In genomic region chr15:100600696-100601272, GRCm38 (mm10) we compare ENCODE assay signal across 8 mouse cellular contexts. TPM values are rescaled to one million over a fixed set of nuclear protein-coding genes. Genes with fewer than 3 reads are reported as not detected.
A peak's percentile ranks its signal among the peaks of the same experiment; 100 is the strongest.
DNase-seq lines count a peak whose midpoint lies in the region; ATAC-seq and TF ChIP-seq lines count a peak whose summit lies in the region.

No protein-coding gene starts in this region.

- no peaks in the 10 kb centered on the region for H3K36me3 ChIP-seq in heart, embryonic 12.5 days
- H3K36me3 ChIP-seq in embryonic facial prominence, embryonic 10.5 days (replicated peaks), result no peaks in the 10 kb centered on the region
- no peaks in the 10 kb centered on the region for H3K36me3 ChIP-seq in hindbrain, postnatal 0 days (ENCODE audit: insufficient read depth, low read length)
- no peaks in the 10 kb centered on the region for H3K36me3 ChIP-seq in midbrain, embryonic 12.5 days

- peak overlapping the region; percentile 99 for H3K4me2 ChIP-seq in heart, embryonic 12.5 days
- H3K4me2 ChIP-seq in hindbrain, postnatal 0 days (ENCODE audit: low read depth, low read length), result peak overlapping the region; percentile 83
- peak overlapping the region; percentile 76 for H3K4me2 ChIP-seq in midbrain, embryonic 12.5 days (replicated peaks)

- peak overlapping the region; percentile 67 for H3K4me3 ChIP-seq in heart, embryonic 12.5 days
- peak overlapping the region; percentile 86 for H3K4me3 ChIP-seq in embryonic facial prominence, embryonic 10.5 days
- peak overlapping the region; percentile 79 for H3K4me3 ChIP-seq in hindbrain, postnatal 0 days (ENCODE audit: low read length)
- H3K4me3 ChIP-seq in midbrain, embryonic 12.5 days, result no peak overlapping the region; the same call in 1 of the 2 replicates

- peaks cover 14% of the 10 kb centered on the region for H3K4me1 ChIP-seq in heart, embryonic 12.5 days (replicated peaks)
- peaks cover 40% of the 10 kb centered on the region for H3K4me1 ChIP-seq in embryonic facial prominence, embryonic 10.5 days
- peaks cover 14% of the 10 kb centered on the region; the same call in 1 of the 2 replicates for H3K4me1 ChIP-seq in hindbrain, postnatal 0 days (ENCODE audit: insufficient read depth, low read length)
- peaks cover 30% of the 10 kb centered on the region for H3K4me1 ChIP-seq in midbrain, embryonic 12.5 days

- 16% methylated on average over 21 of the region's 21 CpGs for WGBS in heart, embryonic 12.5 days
- 11% methylated on average over 21 of the region's 21 CpGs for WGBS in embryonic facial prominence, embryonic 10.5 days
- WGBS in hindbrain, postnatal 0 days, result 26% methylated on average over 21 of the region's 21 CpGs
- 12% methylated on average over 21 of the region's 21 CpGs for WGBS in midbrain, embryonic 12.5 days

- peaks cover 27% of the 10 kb centered on the region for H3K27me3 ChIP-seq in heart, embryonic 12.5 days (replicated peaks)
- H3K27me3 ChIP-seq in embryonic facial prominence, embryonic 10.5 days (replicated peaks; ENCODE audit: low read depth, poor library complexity, severe bottlenecking), result peaks cover 92% of the 10 kb centered on the region
- no peaks in the 10 kb centered on the region for H3K27me3 ChIP-seq in hindbrain, postnatal 0 days (ENCODE audit: insufficient read depth, low read length)
- H3K27me3 ChIP-seq in midbrain, embryonic 12.5 days, result peaks cover 29% of the 10 kb centered on the region

- no peak overlapping the region for H3K9ac ChIP-seq in heart, embryonic 12.5 days
- H3K9ac ChIP-seq in hindbrain, postnatal 0 days (replicated peaks; ENCODE audit: low read length), result peak overlapping the region; percentile 98; the same call in 1 of the 2 replicates
- H3K9ac ChIP-seq in midbrain, embryonic 12.5 days (replicated peaks), result peak overlapping the region; percentile 96

- no peak for ATAC-seq in heart, embryonic 12.5 days (ENCODE audit: insufficient number of reproducible peaks, low FRiP score)
- no peak for ATAC-seq in hindbrain, postnatal 0 days
- ATAC-seq in midbrain, embryonic 12.5 days (ENCODE audit: low FRiP score, low read depth), result no peak

- no peak for TF ChIP-seq CTCF in hindbrain, postnatal 0 days (IDR thresholded peaks at IDR 0.05; ENCODE audit: low read depth)

- no peaks in the 10 kb centered on the region for H3K9me3 ChIP-seq in heart, embryonic 12.5 days (replicated peaks)
- no peaks in the 10 kb centered on the region for H3K9me3 ChIP-seq in embryonic facial prominence, embryonic 10.5 days
- no peaks in the 10 kb centered on the region for H3K9me3 ChIP-seq in hindbrain, postnatal 0 days (ENCODE audit: low read length)
- no peaks in the 10 kb centered on the region for H3K9me3 ChIP-seq in midbrain, embryonic 12.5 days

- H3K27ac ChIP-seq in heart, embryonic 12.5 days (ENCODE audit: poor library complexity, severe bottlenecking), result no peak overlapping the region
- H3K27ac ChIP-seq in embryonic facial prominence, embryonic 10.5 days (replicated peaks), result no peak overlapping the region
- H3K27ac ChIP-seq in hindbrain, postnatal 0 days, result 0 out of 2 replicates have a peak overlapping the region, but pooled peaks have one; percentile 88
- H3K27ac ChIP-seq in midbrain, embryonic 12.5 days (replicated peaks), result no peak overlapping the region; the same call in 1 of the 2 replicates

- intact Hi-C loops in left cerebral cortex, postnatal 14 days (cut with DNase I), result no loop called here

- DNase-seq in heart, adult 8-10 months (ENCODE audit: low spot score), result no peak
- DNase-seq in embryonic facial prominence, embryonic 10.5 days (ENCODE audit: low spot score), result peak; percentile 21
- no peak for DNase-seq in hindbrain, postnatal 0 days (ENCODE audit: low spot score)
- DNase-seq in right cerebral cortex, postnatal 10 days (ENCODE audit: low spot score in 2 of 2), result no peak
- no peak for DNase-seq in Muller cell, postnatal 12 days (ENCODE audit: inconsistent ontology term)
- DNase-seq in left cerebral cortex, postnatal 14 days (ENCODE audit: low spot score in 2 of 2), result no peak

RNA-seq across cellular contexts. Expression of gene Pou6f1, which starts 1.0 kb away (rescaled TPM):
- polyA plus RNA-seq in heart, embryonic 12.5 days (2016; fragmentation: Nextera tagmentation; extraction: Ambion mirVana), result 4.7 and 5.4 TPM in 2 replicates
- 10 to 100 TPM; 11.1 to 17.3 (median 13.8) TPM for total RNA-seq in heart, adult 8-10 months (2022)
- 3.7 and 5.4 TPM in 2 replicates for polyA plus RNA-seq in embryonic facial prominence, embryonic 10.5 days (2016; fragmentation: Nextera tagmentation; extraction: Ambion mirVana)
- 84.1 and 85.2 TPM in 2 replicates for total RNA-seq in hindbrain, postnatal 0 days (2014; rRNA removed)
- polyA plus RNA-seq in hindbrain, postnatal 0 days (2015; fragmentation: Nextera tagmentation; extraction: Ambion mirVana), result 23.8 and 24.9 TPM in 2 replicates
- 32.4 and 34.4 TPM in 2 replicates for polyA plus RNA-seq in midbrain, embryonic 12.5 days (2016; fragmentation: Nextera tagmentation; extraction: Ambion mirVana)
- 100 to 1,000 TPM; 123 to 125 TPM for total RNA-seq in left cerebral cortex, postnatal 14 days (2021)

RNA-seq across cellular contexts. Expression of gene Dazap2, which starts 14.4 kb away (rescaled TPM):
- 193 and 200 TPM in 2 replicates for polyA plus RNA-seq in heart, embryonic 12.5 days (2016; fragmentation: Nextera tagmentation; extraction: Ambion mirVana)
- 100 to 1,000 TPM; 170 to 189 (median 183) TPM for total RNA-seq in heart, adult 8-10 months (2022)
- polyA plus RNA-seq in embryonic facial prominence, embryonic 10.5 days (2016; fragmentation: Nextera tagmentation; extraction: Ambion mirVana), result 200 and 212 TPM in 2 replicates
- total RNA-seq in hindbrain, postnatal 0 days (2014; rRNA removed), result 108 and 141 TPM in 2 replicates
- 156 and 164 TPM in 2 replicates for polyA plus RNA-seq in hindbrain, postnatal 0 days (2015; fragmentation: Nextera tagmentation; extraction: Ambion mirVana)
- polyA plus RNA-seq in midbrain, embryonic 12.5 days (2016; fragmentation: Nextera tagmentation; extraction: Ambion mirVana), result 187 and 192 TPM in 2 replicates
- total RNA-seq in left cerebral cortex, postnatal 14 days (2021), result 10 to 100 TPM; 97.6 to 98.1 TPM

RNA-seq across cellular contexts. Expression of gene Smagp, which starts 36.0 kb away (rescaled TPM):
- polyA plus RNA-seq in heart, embryonic 12.5 days (2016; fragmentation: Nextera tagmentation; extraction: Ambion mirVana), result 15.0 and 18.0 TPM in 2 replicates
- 10 to 100 TPM; 10.9 to 20.2 (median 11.9) TPM for total RNA-seq in heart, adult 8-10 months (2022)
- 4.9 and 7.3 TPM in 2 replicates for polyA plus RNA-seq in embryonic facial prominence, embryonic 10.5 days (2016; fragmentation: Nextera tagmentation; extraction: Ambion mirVana)
- 2.7 and 5.8 TPM in 2 replicates for total RNA-seq in hindbrain, postnatal 0 days (2014; rRNA removed)
- 3.3 and 4.3 TPM in 2 replicates for polyA plus RNA-seq in hindbrain, postnatal 0 days (2015; fragmentation: Nextera tagmentation; extraction: Ambion mirVana)
- 4.1 and 5.5 TPM in 2 replicates for polyA plus RNA-seq in midbrain, embryonic 12.5 days (2016; fragmentation: Nextera tagmentation; extraction: Ambion mirVana)
- total RNA-seq in left cerebral cortex, postnatal 14 days (2021), result 1 to 10 TPM; 2.2 to 2.3 TPM

RNA-seq across cellular contexts. Expression of gene Tfcp2, which starts 49.0 kb away (rescaled TPM):
- polyA plus RNA-seq in heart, embryonic 12.5 days (2016; fragmentation: Nextera tagmentation; extraction: Ambion mirVana), result 23.7 and 24.5 TPM in 2 replicates
- total RNA-seq in heart, adult 8-10 months (2022), result 10 to 100 TPM; 14.3 to 17.3 (median 15.6) TPM
- polyA plus RNA-seq in embryonic facial prominence, embryonic 10.5 days (2016; fragmentation: Nextera tagmentation; extraction: Ambion mirVana), result 36.9 and 38.2 TPM in 2 replicates
- 27.1 and 45.7 TPM in 2 replicates for total RNA-seq in hindbrain, postnatal 0 days (2014; rRNA removed)
- polyA plus RNA-seq in hindbrain, postnatal 0 days (2015; fragmentation: Nextera tagmentation; extraction: Ambion mirVana), result 34.9 and 35.6 TPM in 2 replicates
- polyA plus RNA-seq in midbrain, embryonic 12.5 days (2016; fragmentation: Nextera tagmentation; extraction: Ambion mirVana), result 50.3 and 51.1 TPM in 2 replicates
- 10 to 100 TPM; 28.4 to 29.2 TPM for total RNA-seq in left cerebral cortex, postnatal 14 days (2021)
